Mouse (Mus musculus) bone marrow macrophage, adult 2 months (primary cell): Measurements from ENCODE around the gene Ptpn11.

Experiments used
- CTCF ChIP-seq: IDR thresholded peaks from 2 replicates; pipeline ENCODE4 v1.5.1; 2012; ENCODE audit warnings: low read depth, mild to moderate bottlenecking, low read length, moderate library complexity
- POLR2A ChIP-seq: IDR thresholded peaks from 2 replicates; pipeline ENCODE4 v1.6.1; 2012; ENCODE audit warnings: mild to moderate bottlenecking, low read depth, low read length, borderline replicate concordance

DNA sequence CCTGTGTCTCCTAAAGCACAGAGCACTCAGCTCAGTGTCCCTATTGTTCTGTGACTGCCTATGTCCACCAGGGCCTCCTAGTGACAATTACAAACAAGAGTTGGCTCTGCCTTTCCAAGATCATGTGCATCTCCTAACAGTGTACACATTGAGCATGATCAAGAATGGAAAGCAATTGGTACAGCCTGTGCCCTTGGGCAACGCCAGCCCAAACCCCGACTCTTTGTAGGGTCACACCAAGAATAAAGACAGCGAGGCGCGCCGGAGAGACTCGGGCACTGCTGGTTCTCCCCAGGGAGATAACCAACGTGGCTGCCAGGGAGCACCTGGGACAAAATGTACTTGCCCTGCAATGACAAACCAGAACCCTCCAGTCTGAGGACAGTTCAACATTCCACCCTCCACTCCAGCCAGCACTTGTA is 3.6 kb downstream of the Ptpn11 start:
- no peak for TF ChIP-seq CTCF
- TF ChIP-seq POLR2A: no peak
